Mouse (Mus musculus) CH12.LX (cell line): ENCODE results near the gene Bckdk.

ENCODE experiments used
- BHLHE40 ChIP-seq: IDR thresholded peaks from 2 replicates; pipeline ENCODE4 v1.6.1; 2011; ENCODE audit warnings: mild to moderate bottlenecking, low read depth, low read length, improper control_type of control experiment
- CTCF ChIP-seq, 2 experiments: IDR thresholded peaks in 1 of 2; conservative IDR thresholded peaks in 1 of 2; 2 replicates each; pipeline ENCODE4 v1.5.1; 2011 to 2012; ENCODE audit warnings: low read depth in 2 of 2, low read length in 2 of 2, improper control_type of control experiment in 1 of 2, inconsistent platforms in 1 of 2, mild to moderate bottlenecking in 1 of 2, moderate library complexity in 1 of 2
- EP300 ChIP-seq: IDR thresholded peaks from 2 replicates; pipeline ENCODE4 v1.6.1; 2011; ENCODE audit warnings: low read length, improper control_type of control experiment
- GABPA ChIP-seq: IDR thresholded peaks from 2 replicates; pipeline ENCODE4 v1.6.1; 2012; ENCODE audit warnings: low read depth, low read length, improper control_type of control experiment, inconsistent platforms; ENCODE audit not compliant: insufficient replicate concordance
- JUND ChIP-seq: conservative IDR thresholded peaks from 2 replicates; pipeline ENCODE4 v1.6.1; 2011; ENCODE audit warnings: low read depth, low read length, improper control_type of control experiment
- POLR2A ChIP-seq: IDR thresholded peaks from 2 replicates; pipeline ENCODE4 v1.6.1; 2011; ENCODE audit warnings: low read depth, mild to moderate bottlenecking, improper control_type of control experiment, low read length
- POLR2AphosphoS2 ChIP-seq: IDR thresholded peaks from 2 replicates; pipeline ENCODE4 v1.6.1; 2011; ENCODE audit warnings: low read depth, low read length, improper control_type of control experiment

DNA sequence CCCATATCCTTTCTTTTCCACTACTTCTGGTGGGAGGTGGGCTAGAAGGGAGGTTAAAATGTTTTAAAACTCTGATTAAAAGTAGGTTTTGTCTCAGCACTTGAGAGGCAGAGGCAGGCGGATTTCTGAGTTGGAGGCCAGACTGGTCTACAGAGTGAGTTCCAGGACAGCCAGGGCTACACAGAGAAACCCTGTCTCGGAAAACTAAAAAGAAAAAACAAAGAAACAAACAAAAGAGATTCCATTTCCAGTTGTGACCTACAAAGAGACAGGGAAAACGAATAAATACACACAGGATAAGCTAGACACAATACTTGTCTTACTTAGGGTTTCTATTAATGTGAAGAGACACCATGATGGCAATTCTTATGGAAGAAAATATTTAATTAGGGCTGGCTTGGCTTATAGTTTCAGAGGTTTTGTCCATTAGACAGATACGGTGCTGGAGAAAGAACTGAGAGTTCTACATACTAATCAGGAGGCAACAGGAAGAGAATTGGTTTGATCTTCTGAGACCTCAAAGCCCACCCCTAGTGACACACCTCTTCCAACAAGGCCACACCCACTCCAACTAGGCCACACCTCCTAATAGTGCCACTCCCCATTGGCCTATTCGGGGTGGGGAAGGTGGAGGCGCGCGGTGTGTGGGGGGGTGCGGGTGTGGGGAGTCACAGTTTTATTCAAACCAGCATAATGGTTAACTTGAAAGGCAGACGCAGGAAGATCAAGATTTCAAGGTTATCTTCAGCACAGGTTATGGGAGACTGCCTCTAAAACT lies 5.5 kb upstream of the Bckdk start:
- TF ChIP-seq GABPA: no peak
- no peak for TF ChIP-seq POLR2A
- no peak for TF ChIP-seq EP300
- no peak for TF ChIP-seq CTCF (conservative IDR thresholded peaks at IDR 0.05 in 1 of 2, IDR thresholded peaks at IDR 0.05 in 1 of 2; ENCODE audit: low read depth in 2 of 2, low read length in 2 of 2)
- TF ChIP-seq POLR2AphosphoS2: no peak
- no peak for TF ChIP-seq BHLHE40
- no peak for TF ChIP-seq JUND
